21 mouse cellular contexts compared by ENCODE assay signal in the genomic region with DNA sequence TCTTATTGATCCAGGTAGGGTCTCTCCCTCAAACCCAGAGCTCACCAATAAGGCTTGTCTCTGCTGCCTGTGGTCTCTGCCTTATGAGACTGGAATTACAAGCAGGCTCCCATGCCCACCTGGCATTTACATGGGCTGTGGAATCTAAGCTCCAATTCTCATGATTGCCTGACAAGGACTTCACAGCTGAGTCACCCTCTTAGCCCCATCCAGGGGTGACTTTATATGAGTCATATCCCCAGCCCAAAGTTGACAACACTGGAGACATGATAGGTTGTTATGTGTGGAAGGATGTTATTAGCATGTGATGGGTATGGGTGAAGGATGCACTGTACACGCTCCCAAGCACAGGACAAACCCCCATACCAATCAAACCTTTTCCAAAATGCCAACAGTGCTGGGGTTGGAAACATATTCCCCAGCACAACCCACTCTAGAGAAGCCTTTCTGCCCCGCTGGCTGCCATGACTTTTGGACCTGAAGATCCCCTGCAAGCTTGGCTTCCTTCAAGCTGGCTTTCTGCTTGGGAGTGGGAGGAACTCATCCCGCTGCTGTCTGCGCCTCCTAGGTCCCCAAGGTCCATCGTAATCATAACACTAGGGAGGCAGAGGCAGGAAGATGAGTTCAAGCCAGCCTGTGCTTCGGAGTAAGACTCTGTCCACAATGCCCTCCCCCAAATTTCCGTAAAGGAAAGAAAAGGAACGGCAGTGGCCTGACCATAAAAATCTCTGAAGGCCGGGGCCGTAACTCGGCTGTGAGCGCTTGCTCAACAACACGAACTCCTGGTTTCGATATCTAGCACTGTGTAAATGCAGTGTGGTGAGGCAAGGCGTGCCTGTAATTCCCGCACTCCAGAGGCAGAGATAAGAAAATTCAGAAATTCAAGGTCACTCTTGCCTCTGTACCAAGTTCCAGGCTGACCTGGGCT. TPM values are rescaled to one million over a fixed set of nuclear protein-coding genes. Genes with fewer than 3 reads are reported as not detected.
DNase-seq lines count a peak whose midpoint lies in the region; ATAC-seq and TF ChIP-seq lines count a peak whose summit lies in the region.
"Had no signal": no experiment of that assay in that cellular context is flagged by ENCODE, and none has a peak within 500 bp of the region (broad histone marks: within the 10 kb centered on the region; RNA-seq: fewer than 3 reads in every experiment).

No protein-coding gene starts in this region.

- H3K4me2 ChIP-seq in intestine, embryonic 15.5 days (replicated peaks) = peak overlapping the region; percentile 22
- H3K4me2 ChIP-seq in liver, postnatal 0 days (ENCODE audit: low read depth, low read length) = peak overlapping the region; percentile 55
- H3K4me2 ChIP-seq: forebrain, embryonic 12.5 days; kidney, embryonic 15.5 days; limb, embryonic 12.5 days; midbrain, embryonic 12.5 days had no signal

- H3K9me3 ChIP-seq in MEL (replicated peaks; ENCODE audit: insufficient read depth, low read length) = no peaks in the 10 kb centered on the region
- no peaks in the 10 kb centered on the region for H3K9me3 ChIP-seq in intestine, embryonic 15.5 days
- H3K9me3 ChIP-seq in liver, postnatal 0 days (ENCODE audit: low read length) = no peaks in the 10 kb centered on the region
- H3K9me3 ChIP-seq: forebrain, embryonic 12.5 days; kidney, embryonic 15.5 days; limb, embryonic 12.5 days; midbrain, embryonic 12.5 days had no signal

- H3K4me1 ChIP-seq in heart, adult 2 months (ENCODE audit: control insufficient read depth, insufficient read depth, low read length) = peaks cover 14% of the 10 kb centered on the region
- peaks cover 0 to 25% of the 10 kb centered on the region in 2 experiments; a peak in 2 of 4 replicates for H3K4me1 ChIP-seq in MEL (ENCODE audit: control insufficient read depth in 1 of 2, insufficient read depth in 2 of 2, low read length in 2 of 2)
- H3K4me1 ChIP-seq in intestine, embryonic 15.5 days (replicated peaks) = peaks cover 29% of the 10 kb centered on the region
- H3K4me1 ChIP-seq in liver, postnatal 0 days (ENCODE audit: insufficient read depth) = peaks cover 29% of the 10 kb centered on the region

- ATAC-seq in intestine, embryonic 15.5 days = peak; percentile 83
- ATAC-seq in liver, postnatal 0 days = peak; percentile 55
- ATAC-seq: CD4-positive, CD25-positive, alpha-beta regulatory T cell, adult 4 months; hindbrain, postnatal 0 days had no signal

- no peaks in the 10 kb centered on the region for H3K79me2 ChIP-seq in heart, adult 2 months (replicated peaks; ENCODE audit: control insufficient read depth, insufficient read depth, low read length)
- H3K79me2 ChIP-seq in MEL (ENCODE audit: control insufficient read depth, insufficient read depth, low read length, poor library complexity) = no peaks in the 10 kb centered on the region

- peak overlapping the region; percentile 56 for H3K27ac ChIP-seq in heart, adult 2 months
- H3K27ac ChIP-seq in MEL (ENCODE audit: control insufficient read depth, low read depth, low read length) = no peak overlapping the region
- H3K27ac ChIP-seq in intestine, embryonic 15.5 days = peak overlapping the region; percentile 83
- H3K27ac ChIP-seq in liver, postnatal 0 days (ENCODE audit: low read depth) = peak overlapping the region; percentile 51
- H3K27ac ChIP-seq: forebrain, embryonic 12.5 days; hindbrain, postnatal 0 days; kidney, embryonic 15.5 days; limb, embryonic 12.5 days; midbrain, embryonic 12.5 days had no signal

- intact Hi-C loops in heart, adult 2 months (cut with DNase I) = no loop called here

- no peak for TF ChIP-seq POLR2A in heart, adult 2 months (IDR thresholded peaks at IDR 0.05; ENCODE audit: insufficient read depth, low read depth, low read length)
- no peak for TF ChIP-seq POLR2A in MEL (IDR thresholded peaks at IDR 0.05; ENCODE audit: control insufficient read depth in 1 of 2, insufficient read depth in 1 of 2, low read depth in 1 of 2, low read length in 2 of 2, poor library complexity in 1 of 2)

- no peaks in the 10 kb centered on the region for H3K27me3 ChIP-seq in heart, adult 2 months (ENCODE audit: control insufficient read depth, insufficient read depth, low read length)
- H3K27me3 ChIP-seq in MEL (ENCODE audit: control insufficient read depth in 1 of 2, insufficient read depth in 2 of 2, low read length in 2 of 2) = no peaks in the 10 kb centered on the region
- H3K27me3 ChIP-seq in intestine, embryonic 15.5 days (replicated peaks) = no peaks in the 10 kb centered on the region
- H3K27me3 ChIP-seq in liver, postnatal 0 days (ENCODE audit: insufficient read depth, low read length) = no peaks in the 10 kb centered on the region
- H3K27me3 ChIP-seq: forebrain, embryonic 12.5 days; kidney, embryonic 15.5 days; limb, embryonic 12.5 days had no signal

- TF ChIP-seq EP300 in heart, adult 2 months (IDR thresholded peaks at IDR 0.05; ENCODE audit: insufficient read depth, low read depth, low read length) = no peak
- TF ChIP-seq EP300 in MEL (IDR thresholded peaks at IDR 0.05; ENCODE audit: low read depth in 1 of 2, low read length in 2 of 2) = no peak
- TF ChIP-seq EP300 in liver, postnatal 0 days (IDR thresholded peaks at IDR 0.05; ENCODE audit: low read depth) = no peak

- no peak overlapping the region for H3K9ac ChIP-seq in heart, adult 2 months (ENCODE audit: low read depth, low read length)
- peak overlapping the region; percentile 49 for H3K9ac ChIP-seq in MEL (ENCODE audit: control insufficient read depth, low read depth, low read length, poor library complexity, severe bottlenecking)
- H3K9ac ChIP-seq in intestine, embryonic 15.5 days = no peak overlapping the region
- H3K9ac ChIP-seq in liver, postnatal 0 days (replicated peaks) = peak overlapping the region; percentile 46
- H3K9ac ChIP-seq: forebrain, embryonic 12.5 days; kidney, embryonic 15.5 days; limb, embryonic 12.5 days; midbrain, embryonic 12.5 days had no signal

- no peak for TF ChIP-seq RAD21 in MEL (IDR thresholded peaks at IDR 0.05; ENCODE audit: low read depth, low read length)

- 64% methylated on average over 16 of the region's 16 CpGs for WGBS in heart, adult 2 months
- WGBS in intestine, embryonic 15.5 days = 67% methylated on average over 16 of the region's 16 CpGs
- WGBS in liver, postnatal 0 days (ENCODE audit: insufficient replicate concordance) = 58% methylated on average over 16 of the region's 16 CpGs

- no peaks in the 10 kb centered on the region for H3K36me3 ChIP-seq in heart, adult 2 months (ENCODE audit: control insufficient read depth, insufficient read depth, low read length)
- H3K36me3 ChIP-seq in MEL (ENCODE audit: control insufficient read depth in 1 of 2, insufficient read depth in 2 of 2, low read length in 2 of 2) = peaks cover 0 to 4% of the 10 kb centered on the region in 2 experiments; a peak in 2 of 4 replicates
- H3K36me3 ChIP-seq in intestine, embryonic 15.5 days = no peaks in the 10 kb centered on the region
- H3K36me3 ChIP-seq in liver, postnatal 0 days (replicated peaks; ENCODE audit: insufficient read depth, low read length) = no peaks in the 10 kb centered on the region
- H3K36me3 ChIP-seq: forebrain, embryonic 12.5 days; kidney, embryonic 15.5 days; limb, embryonic 12.5 days; midbrain, embryonic 12.5 days had no signal

- TF ChIP-seq CTCF in heart, adult 2 months (IDR thresholded peaks at IDR 0.05) = no peak
- no peak for TF ChIP-seq CTCF in MEL (IDR thresholded peaks at IDR 0.05 in 2 of 3, conservative IDR thresholded peaks at IDR 0.05 in 1 of 3; ENCODE audit: control insufficient read depth in 1 of 3, insufficient read depth in 1 of 3, low read depth in 2 of 3, low read length in 3 of 3, poor library complexity in 1 of 3, severe bottlenecking in 1 of 3)
- no peak for TF ChIP-seq CTCF in liver, postnatal 0 days (IDR thresholded peaks at IDR 0.05; ENCODE audit: low read depth)

- no peak overlapping the region for H3K4me3 ChIP-seq in heart, adult 2 months
- H3K4me3 ChIP-seq in MEL (ENCODE audit: control insufficient read depth in 1 of 2, insufficient read depth in 1 of 2, low read depth in 2 of 2, low read length in 2 of 2) = peak overlapping the region; percentile 61 to 64
- no peak overlapping the region for H3K4me3 ChIP-seq in intestine, embryonic 15.5 days (replicated peaks)
- no peak overlapping the region for H3K4me3 ChIP-seq in liver, postnatal 0 days (ENCODE audit: low read depth, low read length)
- H3K4me3 ChIP-seq: forebrain, embryonic 12.5 days; kidney, embryonic 15.5 days; limb, embryonic 12.5 days; midbrain, embryonic 12.5 days had no signal

- no peak for DNase-seq in heart, adult 2 months
- DNase-seq in heart, postnatal 4 days = no peak
- peak; percentile 45 for DNase-seq in MEL (ENCODE audit: low read depth, low spot score)
- no peak for DNase-seq in liver, postnatal 0 days
- DNase-seq in cerebellum, postnatal 25 days = no peak
- DNase-seq in ovary, postnatal 10 days (ENCODE audit: low spot score) = no peak
- no peak for DNase-seq in thymus, postnatal 36 days
- DNase-seq: cerebellum, adult 2 months; heart, postnatal 10 days; lung, postnatal 10 days; right cerebral cortex, postnatal 14 days had no signal

RNA-seq across cellular contexts. Expression of gene Cdc42, which starts 14.3 kb away (rescaled TPM):
- total RNA-seq in heart, adult 2 months (2021) = 100 to 1,000 TPM; 136 to 137 TPM
- 68.4 and 141 TPM in 2 replicates for polyA plus RNA-seq in heart, adult 2 months (2012; rRNA removed)
- total RNA-seq in heart, postnatal 4 days (2021) = 100 to 1,000 TPM; 276 to 285 TPM
- 173 and 174 TPM in 2 replicates for total RNA-seq in MEL (2012; rRNA removed)
- polyA plus RNA-seq in MEL (2012; ENCODE audit: insufficient read depth in 1 of 2, insufficient read length in 2 of 2, low read depth in 1 of 2, low replicate concordance in 2 of 2, missing spikeins in 1 of 2) = 100 to 1,000 TPM; 117 to 203 TPM
- 653 and 697 TPM in 2 replicates for polyA plus RNA-seq in intestine, embryonic 15.5 days (2015; fragmentation: Nextera tagmentation; extraction: Ambion mirVana)
- 216 and 227 TPM in 2 replicates for polyA plus RNA-seq in liver, postnatal 0 days (2015; fragmentation: Nextera tagmentation; extraction: Ambion mirVana)

RNA-seq across cellular contexts. Expression of gene Cela3a, which starts 37.7 kb away (rescaled TPM):
- not detected for total RNA-seq in heart, adult 2 months (2021)
- polyA plus RNA-seq in heart, adult 2 months (2012; rRNA removed) = not detected in 2 replicates
- not detected for total RNA-seq in heart, postnatal 4 days (2021)
- not detected in 2 replicates for total RNA-seq in MEL (2012; rRNA removed)
- not detected for polyA plus RNA-seq in MEL (2012; ENCODE audit: insufficient read depth in 1 of 2, insufficient read length in 2 of 2, low read depth in 1 of 2, low replicate concordance in 2 of 2, missing spikeins in 1 of 2)
- polyA plus RNA-seq in intestine, embryonic 15.5 days (2015; fragmentation: Nextera tagmentation; extraction: Ambion mirVana) = not detected in 2 replicates
- not detected in 2 replicates for polyA plus RNA-seq in liver, postnatal 0 days (2015; fragmentation: Nextera tagmentation; extraction: Ambion mirVana)
- total RNA-seq: heart, adult 18-20 months; heart, postnatal 10 days; hindbrain, postnatal 0 days; left cerebral cortex, adult 8-10 months had no signal
- polyA plus RNA-seq: CD4-positive, CD25-positive, alpha-beta regulatory T cell, adult 4 months; cerebellum, adult 2 months; embryonic facial prominence, embryonic 14.5 days; forebrain, embryonic 12.5 days; hindbrain, postnatal 0 days; kidney, embryonic 15.5 days; limb, embryonic 12.5 days; midbrain, embryonic 12.5 days had no signal

RNA-seq across cellular contexts. Expression of gene Cela3b, which starts 58.5 kb away (rescaled TPM):
- total RNA-seq in heart, adult 2 months (2021) = not detected
- 0.32 TPM in 1 of 2 replicates, not detected in the other for polyA plus RNA-seq in heart, adult 2 months (2012; rRNA removed)
- not detected for total RNA-seq in heart, postnatal 4 days (2021)
- total RNA-seq in MEL (2012; rRNA removed) = not detected in 2 replicates
- polyA plus RNA-seq in MEL (2012; ENCODE audit: insufficient read depth in 1 of 2, insufficient read length in 2 of 2, low read depth in 1 of 2, low replicate concordance in 2 of 2, missing spikeins in 1 of 2) = not detected
- 74.8 and 281 TPM in 2 replicates for polyA plus RNA-seq in intestine, embryonic 15.5 days (2015; fragmentation: Nextera tagmentation; extraction: Ambion mirVana)
- polyA plus RNA-seq in liver, postnatal 0 days (2015; fragmentation: Nextera tagmentation; extraction: Ambion mirVana) = 0.42 and 6.5 TPM in 2 replicates
- total RNA-seq: heart, adult 18-20 months; heart, postnatal 10 days; hindbrain, postnatal 0 days; left cerebral cortex, adult 8-10 months had no signal
- polyA plus RNA-seq: CD4-positive, CD25-positive, alpha-beta regulatory T cell, adult 4 months; cerebellum, adult 2 months; forebrain, embryonic 12.5 days; hindbrain, postnatal 0 days; kidney, embryonic 15.5 days; limb, embryonic 12.5 days; midbrain, embryonic 12.5 days had no signal

Comparison
In these comparisons a context has a peak if more than half of its experiments do, and no peak if none do; other contexts are left out.
1. H3K4me3 ChIP-seq: peak in MEL (2 of 2); none in heart, adult 2 months (single experiment), intestine, embryonic 15.5 days (single experiment) and liver, postnatal 0 days (single experiment).
2. H3K9ac ChIP-seq: peak in MEL (single experiment) and liver, postnatal 0 days (single experiment); none in heart, adult 2 months (single experiment) and intestine, embryonic 15.5 days (single experiment).
3. RNA of gene Cela3b, which starts 58.5 kb away (polyA plus RNA-seq): 74.8 to 281 TPM in intestine, embryonic 15.5 days; 0.42 to 6.5 TPM in liver, postnatal 0 days, not detected in MEL and 0.32 TPM in heart, adult 2 months; every median in the first group is over 10 times any median in the second.